Mouse (Mus musculus) left cerebral cortex, postnatal 14 days (tissue): ENCODE results near the gene Klhl41. TPM values are rescaled to one million over a fixed set of nuclear protein-coding genes. Genes with fewer than 3 reads are reported as not detected.

ENCODE experiments used
- total RNA-seq, 2 experiments: library from RNA; stranded (reverse); gene quantifications; 2 replicates each; pipeline ENCODE4 v1.2.3; 2021

Klhl41 gene
- total RNA-seq, 2 experiments from 2014 or later: 1.6 to 1.9 TPM

Other genes with a start within 250 kb of the Klhl41 start
- under 1 TPM; 0.09 to 0.17 TPM for gene Lrp2, start 84.1 kb upstream of the Klhl41 start, total RNA-seq
- 10 to 100 TPM; 25.9 to 29.4 TPM for gene Bbs5, start 22.9 kb upstream of the Klhl41 start, total RNA-seq
- 10 to 100 TPM; 16.1 to 17.2 TPM for gene Fastkd1, start 43.4 kb downstream of the Klhl41 start, total RNA-seq
- 10 to 100 TPM; 53.0 to 54.3 TPM for gene Ppig, start 52.4 kb downstream of the Klhl41 start, total RNA-seq
- gene Ccdc173, start 119.5 kb downstream of the Klhl41 start, total RNA-seq: 1 to 10 TPM; 2.2 to 2.4 TPM
- 10 to 100 TPM; 19.2 to 23.0 TPM for gene Phospho2, start 119.5 kb downstream of the Klhl41 start, total RNA-seq
- gene Klhl23, start 151.8 kb downstream of the Klhl41 start, total RNA-seq: 100 to 1,000 TPM in 1 of 2 experiments, 10 to 100 TPM in 1; 92.7 to 102 TPM
- 100 to 1,000 TPM; 121 to 139 TPM for gene Ssb, start 191.4 kb downstream of the Klhl41 start, total RNA-seq
- gene Mettl5, start 215.5 kb downstream of the Klhl41 start, total RNA-seq: 10 to 100 TPM in 1 of 2 experiments, 1 to 10 TPM in 1; 9.7 to 15.7 TPM
- 100 to 1,000 TPM; 142 to 153 TPM for gene Ubr3, start 227.1 kb downstream of the Klhl41 start, total RNA-seq